Mouse (Mus musculus) myocyte (in vitro differentiated cells): Measurements from ENCODE around the gene Tmppe. TPM values are rescaled to one million over a fixed set of nuclear protein-coding genes. Genes with fewer than 3 reads are reported as not detected.
"Not testable (repeated sequence)": the region's sequence is repeated elsewhere in the genome, so short reads cannot be mapped to it uniquely, and the experiment has no call there.

ENCODE experiments used
- H3K27me3 ChIP-seq: one replicate; pipeline ENCODE4 v1.6.1; 2011; ENCODE audit not compliant: control insufficient read depth, insufficient read depth, insufficient read length
- H3K36me3 ChIP-seq: one replicate; pipeline ENCODE4 v1.6.1; 2011; ENCODE audit not compliant: control insufficient read depth, insufficient read depth
- H3K4me2 ChIP-seq: one replicate; pipeline ENCODE4 v1.6.1; 2011; ENCODE audit warnings: low read depth, control low read depth
- H3K4me3 ChIP-seq: one replicate; pipeline ENCODE4 v1.5.1; 2011; ENCODE audit warnings: mild to moderate bottlenecking, control low read depth, moderate library complexity
- H3K79me2 ChIP-seq: one replicate; pipeline ENCODE4 v1.6.1; 2011; ENCODE audit not compliant: control insufficient read depth, insufficient read depth
- H3ac ChIP-seq: one replicate; pipeline ENCODE4 v1.6.1; 2011; ENCODE audit not compliant: control insufficient read depth, insufficient read length
- CEBPB ChIP-seq: IDR thresholded peaks from 2 replicates; pipeline ENCODE4 v1.6.1; 2011; ENCODE audit warnings: mild to moderate bottlenecking, moderate library complexity; ENCODE audit not compliant: poor library complexity, insufficient read depth, severe bottlenecking
- E2F4 ChIP-seq: IDR thresholded peaks from one replicate; pipeline ENCODE4 v1.6.1; 2011; ENCODE audit warnings: mild to moderate bottlenecking, control low read depth, moderate library complexity; ENCODE audit not compliant: insufficient read depth
- MAX ChIP-seq: IDR thresholded peaks from one replicate; pipeline ENCODE4 v1.6.1; 2011; ENCODE audit warnings: low read depth, mild to moderate bottlenecking, control low read depth
- MYOD1 ChIP-seq, 3 experiments: IDR thresholded peaks; one replicate each; pipeline ENCODE4 v1.6.1; 2011; ENCODE audit warnings: control low read depth in 2 of 3, low read depth in 2 of 3, mild to moderate bottlenecking in 2 of 3, moderate library complexity in 1 of 3; ENCODE audit not compliant: insufficient read length in 2 of 3, control insufficient read depth in 1 of 3
- MYOG ChIP-seq, 3 experiments: IDR thresholded peaks; one replicate each; pipeline ENCODE4 v1.6.1; 2011; ENCODE audit warnings: control low read depth in 2 of 3, low read depth in 2 of 3, mild to moderate bottlenecking in 2 of 3; ENCODE audit not compliant: insufficient read length in 2 of 3, control insufficient read depth in 1 of 3, insufficient read depth in 1 of 3
- POLR2A ChIP-seq: IDR thresholded peaks from one replicate; pipeline ENCODE4 v1.6.1; 2011; ENCODE audit warnings: low read depth, mild to moderate bottlenecking, control low read depth, moderate library complexity; ENCODE audit not compliant: insufficient read length
- POLR2AphosphoS2 ChIP-seq: IDR thresholded peaks from one replicate; pipeline ENCODE4 v1.6.1; 2011; ENCODE audit warnings: low read depth, control low read depth; ENCODE audit not compliant: insufficient read length
- REST ChIP-seq: IDR thresholded peaks from one replicate; pipeline ENCODE4 v1.6.1; 2011; ENCODE audit warnings: mild to moderate bottlenecking, control low read depth, moderate library complexity; ENCODE audit not compliant: insufficient read depth, insufficient read length
- SRF ChIP-seq: IDR thresholded peaks from one replicate; pipeline ENCODE4 v1.6.1; 2011; ENCODE audit warnings: low read depth; ENCODE audit not compliant: control insufficient read depth, insufficient read length
- TCF12 ChIP-seq: IDR thresholded peaks from one replicate; pipeline ENCODE4 v1.6.1; 2011; ENCODE audit warnings: mild to moderate bottlenecking, control low read depth; ENCODE audit not compliant: poor library complexity, insufficient read depth, severe bottlenecking
- TCF3 ChIP-seq: IDR thresholded peaks from one replicate; pipeline ENCODE4 v1.6.1; 2011; ENCODE audit warnings: low read depth, control low read depth; ENCODE audit not compliant: insufficient read length
- USF1 ChIP-seq: IDR thresholded peaks from one replicate; pipeline ENCODE4 v1.6.1; 2011; ENCODE audit warnings: low read depth, mild to moderate bottlenecking, control low read depth, moderate library complexity
- polyA plus RNA-seq: library from polyadenylated mRNA; unstranded; fragments of >200 nt; fragmentation: generic; extraction: Trizol; gene quantifications from one replicate; pipeline ENCODE4 v1.2.1, GENCODE M21; 2012; ENCODE audit warnings: missing spikeins

Gene Tmppe
- polyA plus RNA-seq = 1.7 TPM

DNA sequence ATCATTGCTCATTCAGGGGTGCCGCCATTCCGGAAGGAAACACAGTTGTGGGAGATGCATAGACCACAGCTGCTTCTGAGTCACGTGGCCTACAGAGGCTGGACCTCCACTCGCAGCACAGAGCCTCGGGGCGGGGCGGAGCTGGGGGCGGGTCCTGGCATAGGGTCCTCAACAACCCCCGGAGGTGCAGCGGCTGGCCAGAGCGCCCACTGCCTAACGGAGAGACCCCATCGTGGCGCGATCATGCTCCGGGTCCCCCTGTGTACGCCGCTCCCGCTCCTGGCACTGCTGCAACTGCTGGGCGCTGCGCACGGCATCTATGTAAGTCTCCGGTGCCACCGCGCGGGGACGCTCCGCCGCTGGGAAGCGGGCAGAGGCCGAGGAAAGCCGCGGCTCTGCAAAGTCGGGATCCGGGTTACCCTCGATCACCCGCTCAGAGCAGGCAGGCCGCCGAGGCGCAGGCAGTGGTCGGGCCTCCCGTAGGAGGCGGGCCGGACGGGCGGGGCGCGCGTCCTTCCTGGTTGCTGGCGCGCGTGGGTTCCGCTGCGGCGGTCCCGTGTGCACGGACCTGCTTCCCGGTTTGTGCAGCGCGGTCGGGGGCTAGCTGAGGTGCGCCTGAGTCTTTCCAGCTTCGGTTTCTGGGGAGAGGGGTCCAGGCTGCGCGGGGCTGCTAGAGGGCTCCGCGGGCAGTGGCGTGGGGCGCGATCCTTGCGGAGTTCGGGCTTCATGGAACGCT lies at the start of gene Tmppe, which contains the start of gene Glb1:
Tmppe (plus strand) TSS at position 157 of the 736 bp plus-strand sequence.
Glb1 (plus strand) TSS at position 128 of the 736 bp plus-strand sequence.
- TF ChIP-seq MYOG (IDR thresholded peaks at IDR 0.05; ENCODE audit: control insufficient read depth in 1 of 3, insufficient read depth in 1 of 3, insufficient read length in 2 of 3, low read depth in 2 of 3) (peak; percentile 33 to 84 (median 49)), SRF (no peak), MAX (no peak), REST (no peak), CEBPB (no peak), POLR2AphosphoS2 (peak; percentile 89), POLR2A (peak; percentile 86), MYOD1 (IDR thresholded peaks at IDR 0.05; ENCODE audit: control insufficient read depth in 1 of 3, insufficient read length in 2 of 3, low read depth in 2 of 3) (peak in 2 of 3 experiments; percentile 85), TCF12 (no peak), TCF3 (no peak), E2F4 (no peak), USF1 (peak; percentile 94)
- Histone ChIP-seq H3K4me3 (peak within 1 kb of the TSS; percentile 55), H3K36me3 (no peaks in the 10 kb centered on the region), H3K79me2 (peaks cover 14% of the 10 kb centered on the region), H3K27me3 (no peaks in the 10 kb centered on the region), H3K4me2 (peak within 1 kb of the TSS; percentile 84), H3ac (peak within 1 kb of the TSS; percentile 49)

DNA sequence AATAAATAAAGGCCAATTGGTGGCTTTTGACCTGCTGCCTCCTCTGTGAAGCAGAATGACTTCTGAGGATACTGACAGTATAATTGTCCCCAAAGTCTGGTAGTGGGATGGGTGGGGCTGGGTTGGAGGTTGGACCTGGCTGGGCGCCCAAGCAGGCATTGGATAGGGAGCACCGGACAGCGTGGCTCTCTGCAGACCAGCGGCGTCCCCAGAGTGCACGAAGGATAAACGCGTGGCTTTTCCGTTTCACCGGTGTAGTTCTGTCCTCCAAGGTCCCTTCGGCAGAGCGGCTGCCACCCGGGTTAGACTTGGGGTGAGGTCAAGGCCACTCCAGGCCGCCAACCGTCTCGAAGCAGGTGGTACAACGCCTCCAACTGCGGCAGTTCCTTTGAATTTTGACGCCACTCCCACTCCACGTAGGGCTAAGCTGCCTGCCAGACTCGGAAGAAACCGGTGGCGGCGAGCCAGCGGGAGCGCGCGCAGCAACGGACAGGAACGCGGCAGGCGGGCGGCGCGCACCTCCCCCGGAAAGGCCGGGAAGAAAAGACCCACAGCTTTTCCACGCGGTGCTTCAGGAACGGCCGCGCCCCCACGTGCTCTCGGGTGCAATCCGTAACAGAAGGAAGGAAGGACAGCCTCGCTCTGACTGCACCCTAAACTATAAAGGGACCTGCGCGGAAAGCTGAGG lies 33.0 kb upstream of the Tmppe start:
- no peak overlapping the region for H3ac ChIP-seq
- TF ChIP-seq MYOG (IDR thresholded peaks at IDR 0.05; ENCODE audit: control insufficient read depth in 1 of 3, insufficient read depth in 1 of 3, insufficient read length in 2 of 3, low read depth in 2 of 3) = no peak
- TF ChIP-seq USF1 = no peak
- no peaks in the 10 kb centered on the region for H3K36me3 ChIP-seq
- peak overlapping the region; percentile 7 for H3K4me3 ChIP-seq
- no peaks in the 10 kb centered on the region for H3K27me3 ChIP-seq
- H3K4me2 ChIP-seq = peak overlapping the region; percentile 58
- H3K79me2 ChIP-seq = no peaks in the 10 kb centered on the region

DNA sequence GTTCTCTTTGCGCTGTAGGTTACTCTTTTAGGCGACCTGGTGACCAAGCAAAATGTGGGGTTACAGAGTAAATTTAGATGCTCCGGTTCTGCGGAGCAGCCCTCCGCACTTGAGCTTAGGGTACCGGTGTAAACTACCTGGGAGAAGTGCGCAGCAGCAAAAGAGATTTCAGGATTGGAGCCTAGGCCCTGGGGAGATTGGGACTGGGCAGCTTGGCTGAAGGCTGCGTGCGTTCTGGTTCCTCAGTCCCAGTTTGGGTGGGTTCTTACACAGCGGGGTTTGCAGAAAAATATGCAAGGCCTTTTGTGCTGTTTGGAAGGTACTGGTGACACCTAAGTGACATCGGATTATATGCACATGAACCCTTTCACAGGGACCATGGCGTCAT lies 32.4 kb upstream of the Tmppe start:
- Histone ChIP-seq H3K79me2 (no peaks in the 10 kb centered on the region), H3K4me2 (peak overlapping the region; percentile 58), H3K36me3 (no peaks in the 10 kb centered on the region), H3K4me3 (peak overlapping the region; percentile 7), H3ac (no peak overlapping the region), H3K27me3 (no peaks in the 10 kb centered on the region)
- no peak for TF ChIP-seq MAX
- TF ChIP-seq MYOG (IDR thresholded peaks at IDR 0.05; ENCODE audit: control insufficient read depth in 1 of 3, insufficient read depth in 1 of 3, insufficient read length in 2 of 3, low read depth in 2 of 3) = no peak
- TF ChIP-seq POLR2A = no peak
- no peak for TF ChIP-seq CEBPB
- TF ChIP-seq USF1 = no peak
- TF ChIP-seq MYOD1 (IDR thresholded peaks at IDR 0.05; ENCODE audit: control insufficient read depth in 1 of 3, insufficient read length in 2 of 3, low read depth in 2 of 3) = no peak
- TF ChIP-seq POLR2AphosphoS2 = no peak
- TF ChIP-seq SRF = no peak
- no peak for TF ChIP-seq TCF3
- no peak for TF ChIP-seq REST
- TF ChIP-seq E2F4 = no peak
- no peak for TF ChIP-seq TCF12

DNA sequence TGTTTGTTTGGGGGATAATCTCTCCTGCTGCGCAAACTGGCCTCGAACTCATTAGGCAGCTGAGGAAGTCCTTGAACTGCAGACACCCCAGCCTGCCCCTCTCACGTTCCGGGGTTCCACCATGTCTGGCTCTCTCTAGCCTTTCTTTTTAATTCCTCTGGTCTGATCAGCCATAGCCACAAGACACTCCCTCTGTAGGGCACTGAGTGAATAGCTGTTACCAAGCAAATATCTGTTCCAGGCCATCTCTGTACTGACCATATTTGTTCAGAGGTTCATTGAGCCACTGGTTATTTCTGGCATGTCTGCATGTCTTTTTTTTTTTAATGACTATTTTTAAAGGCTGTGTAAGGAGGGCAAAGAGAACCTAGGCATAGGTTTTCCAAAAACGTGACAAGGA lies 31.5 kb upstream of the Tmppe start:
- not testable (repeated sequence) for H3K4me3 ChIP-seq, H3K27me3 ChIP-seq, H3K36me3 ChIP-seq, H3K79me2 ChIP-seq, H3K4me2 ChIP-seq, H3ac ChIP-seq

DNA sequence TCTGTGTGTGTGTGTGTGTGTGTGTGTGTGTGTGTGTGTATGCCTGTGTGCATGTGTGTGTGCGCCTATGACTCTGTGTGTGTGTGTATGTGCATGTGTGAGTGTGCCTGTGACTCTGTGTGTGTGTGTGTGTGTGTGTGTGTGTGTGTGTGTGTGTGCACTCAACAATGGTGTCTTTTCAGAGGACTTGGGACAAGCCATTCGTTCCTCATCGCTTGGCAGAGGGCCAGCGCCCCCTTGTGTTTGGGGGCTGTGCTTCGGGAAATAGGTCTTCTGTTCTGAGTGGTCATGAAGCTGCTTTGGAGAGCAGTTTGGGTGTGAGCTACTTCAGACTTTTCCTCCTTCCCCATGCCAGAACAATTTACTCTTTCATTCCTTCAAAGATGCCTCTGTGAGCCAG lies 29.2 kb upstream of the Tmppe start:
- not testable (repeated sequence) for H3K36me3 ChIP-seq, H3K4me3 ChIP-seq, H3K4me2 ChIP-seq, H3K79me2 ChIP-seq, H3ac ChIP-seq, H3K27me3 ChIP-seq
